Mouse (Mus musculus) Patski (cell line): Measurements from ENCODE around the gene Gm11437. TPM values are rescaled to one million over a fixed set of nuclear protein-coding genes. Genes with fewer than 3 reads are reported as not detected.

Source experiments
- ATAC-seq: fragments of 100-300 bp; one replicate; pipeline ENCODE4 v1.8.0; 2021
- CTCF ChIA-PET: fragments of 350-600 bp; sonication (Branson Sonifier 250); formaldehyde crosslinking; loops from one replicate; lab custom pipeline; 2022; ENCODE audit warnings: inconsistent platforms; lab: Charles Lee
- POLR2A ChIA-PET: fragments of 350-600 bp; sonication (Branson Sonifier 250); formaldehyde crosslinking; loops from one replicate; lab custom pipeline; 2022; ENCODE audit warnings: antibody characterized with exemption, inconsistent platforms; lab: Charles Lee
- DNase-seq: peaks from one replicate; pipeline ENCODE4 v3.0.0-alpha.2; 2011; ENCODE audit warnings: low read depth, low spot score
- H3K27me3 ChIP-seq: fragments of 371-371 bp; one replicate; pipeline ENCODE4 v1.5.1; 2021
- CTCF ChIP-seq: fragments of 100-300 bp; IDR thresholded peaks from one replicate; pipeline ENCODE4 v1.5.1; 2021
- in situ Hi-C: fragments of 300-500 bp; cut with MboI; formaldehyde crosslinking; loops from 3 replicates; pipeline ENCODE4 v1.11.1; 2018; ENCODE audit warnings: low pct_unique_long_range_greater_than_20kb, mixed read lengths
- polyA plus RNA-seq: library from polyadenylated mRNA; unstranded; gene quantifications from one replicate; pipeline ENCODE4 v1.2.3, GENCODE M21; 2021

Gene Gm11437
- polyA plus RNA-seq, 1 experiment from 2014 or later = not detected

GRCm38 (mm10) chr11:84179226-84179953, 12.1 kb upstream of the Gm11437 start:
- peak; percentile 77 for TF ChIP-seq CTCF
- POLR2A ChIA-PET = no interaction called here
- no peaks in the 10 kb centered on the region for H3K27me3 ChIP-seq
- peak; percentile 91 for ATAC-seq
- CTCF ChIA-PET = interaction anchor here (1.2 to 3.0 kb wide), 3 partner anchors 11 to 58 kb away, joined by 3 to 9 read pairs (median 4); no protein-coding TSS in a partner anchor
- DNase-seq = peak; percentile 58
- in situ Hi-C loops = no loop called here

GRCm38 (mm10) chr11:84178571-84178970, 11.3 kb upstream of the Gm11437 start:
- DNase-seq = no peak
- ATAC-seq = no peak
- ChIA-PET CTCF (interaction anchor here (1.2 to 3.0 kb wide), 3 partner anchors 10 to 59 kb away, joined by 3 to 9 read pairs (median 4); no protein-coding TSS in a partner anchor), POLR2A (no interaction called here)
- no peak for TF ChIP-seq CTCF
- in situ Hi-C loops = no loop called here
- H3K27me3 ChIP-seq = no peaks in the 10 kb centered on the region

DNA sequence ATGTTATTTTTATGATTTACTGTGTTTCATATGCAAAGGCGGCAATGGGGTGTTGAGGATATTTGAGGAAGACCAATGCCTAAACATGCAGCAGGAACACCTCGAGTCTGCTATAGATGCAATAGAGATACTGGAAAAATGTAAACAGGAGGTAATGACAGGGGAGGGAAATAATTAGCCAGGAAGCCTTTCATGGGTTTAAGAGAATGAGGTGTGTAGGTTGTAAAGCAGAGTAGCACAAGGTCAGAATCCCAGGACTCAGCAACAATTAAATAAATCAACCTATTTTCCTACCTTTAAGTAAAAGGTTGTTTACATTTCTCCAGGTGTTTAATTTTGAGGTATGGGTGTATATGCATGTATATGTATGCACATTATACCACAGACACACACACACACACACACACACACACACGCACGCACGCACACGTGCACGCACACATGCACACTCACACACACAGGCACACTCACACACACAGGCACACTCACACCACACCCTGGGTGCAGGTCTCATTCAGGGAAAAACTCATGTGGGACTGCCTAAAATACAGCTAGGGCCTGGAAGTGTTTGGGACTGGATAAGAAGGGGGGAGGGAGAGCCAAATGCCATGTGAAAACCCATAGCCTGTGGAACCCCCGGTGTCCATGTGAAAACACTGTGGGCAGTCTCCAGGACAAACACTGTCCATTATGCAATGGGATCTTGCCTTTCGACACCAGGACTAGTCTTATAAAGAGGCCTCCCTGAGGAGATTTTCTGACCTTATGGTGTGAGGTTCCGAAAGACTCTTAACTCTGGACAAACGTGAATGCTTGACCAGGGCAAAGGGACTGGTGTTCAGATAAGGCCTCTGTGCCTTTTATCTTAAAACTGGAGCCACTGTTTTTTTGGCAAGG, 5.5 kb upstream of the Gm11437 start:
- in situ Hi-C loops = no loop called here
- DNase-seq (no peak), ATAC-seq (no peak)
- POLR2A ChIA-PET = no interaction called here
- TF ChIP-seq CTCF = no peak
- H3K27me3 ChIP-seq = no peaks in the 10 kb centered on the region
- CTCF ChIA-PET = no interaction called here

DNA sequence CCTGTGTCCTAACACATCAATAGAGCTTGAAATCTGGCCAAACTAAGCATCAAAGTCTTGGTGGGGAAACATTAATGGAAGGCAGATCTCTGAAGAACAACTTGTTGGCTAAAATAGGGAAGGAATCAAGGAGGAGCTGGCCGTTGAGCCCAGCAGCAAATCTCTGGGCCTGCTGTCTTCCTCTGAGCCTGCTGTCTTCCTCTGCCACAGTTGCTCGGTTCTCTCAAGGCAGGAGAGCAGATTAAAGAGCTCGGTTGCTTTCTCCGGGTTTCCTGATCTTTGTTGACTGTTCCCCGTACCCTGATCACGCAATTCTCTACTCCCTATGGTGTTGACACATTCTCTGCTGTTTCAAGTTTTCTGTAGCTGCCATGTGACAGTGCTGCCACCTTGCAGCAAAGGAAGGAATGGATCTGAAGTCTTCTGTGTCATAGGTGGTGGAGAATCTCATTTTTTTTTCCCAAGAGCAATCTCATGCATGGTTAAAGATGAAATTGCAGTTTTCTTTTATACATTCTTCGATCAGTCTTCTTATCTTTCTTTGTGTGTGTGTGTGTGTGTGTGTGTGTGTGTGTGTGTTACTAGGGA, 1.5 kb upstream of the Gm11437 start:
- CTCF ChIA-PET = interaction anchor here (1.0 to 1.4 kb wide), 6 partner anchors 10 to 106 kb away, joined by 3 to 9 read pairs (median 4); no protein-coding TSS in a partner anchor
- in situ Hi-C loops = no loop called here
- ATAC-seq = peak; percentile 57

GRCm38 (mm10) chr11:84164561-84164960, 2.7 kb downstream of the Gm11437 start:
- TF ChIP-seq CTCF = no peak
- DNase-seq (no peak), ATAC-seq (no peak)
- POLR2A ChIA-PET = no interaction called here
- no peaks in the 10 kb centered on the region for H3K27me3 ChIP-seq
- CTCF ChIA-PET = interaction anchor here (0.8 kb wide), 1 partner anchor 22 kb away, joined by 3 read pairs; no protein-coding TSS in a partner anchor
- in situ Hi-C loops = no loop called here

More for the DNA sequence above, 1.5 kb upstream of the Gm11437 start:
- no peaks in the 10 kb centered on the region for H3K27me3 ChIP-seq
- no peak for DNase-seq
- TF ChIP-seq CTCF = peak; percentile 80
- POLR2A ChIA-PET = no interaction called here

DNA sequence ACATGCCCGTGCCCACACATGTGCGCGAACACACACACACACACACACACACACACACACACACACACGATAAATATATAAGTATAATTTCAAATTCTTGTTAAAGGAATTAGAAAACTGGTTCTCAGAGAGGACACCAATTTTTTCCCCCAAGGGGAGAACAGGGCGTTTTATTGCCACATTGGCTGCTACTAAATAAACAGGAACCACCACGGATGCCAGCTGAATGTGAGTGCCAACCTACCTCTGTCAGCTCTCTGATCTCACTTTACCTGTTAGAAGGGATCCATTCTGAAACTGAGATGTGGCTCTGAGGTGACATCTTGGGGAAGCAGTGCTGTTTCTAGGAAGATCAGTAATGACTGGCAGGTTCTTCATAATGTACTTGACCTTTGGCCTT, 3.2 kb downstream of the Gm11437 start:
- ATAC-seq (no peak), DNase-seq (no peak)
- ChIA-PET CTCF (interaction anchor here (0.8 kb wide), 1 partner anchor 22 kb away, joined by 3 read pairs; no protein-coding TSS in a partner anchor), POLR2A (no interaction called here)
- H3K27me3 ChIP-seq = no peaks in the 10 kb centered on the region
- in situ Hi-C loops = no loop called here
- TF ChIP-seq CTCF = no peak

DNA sequence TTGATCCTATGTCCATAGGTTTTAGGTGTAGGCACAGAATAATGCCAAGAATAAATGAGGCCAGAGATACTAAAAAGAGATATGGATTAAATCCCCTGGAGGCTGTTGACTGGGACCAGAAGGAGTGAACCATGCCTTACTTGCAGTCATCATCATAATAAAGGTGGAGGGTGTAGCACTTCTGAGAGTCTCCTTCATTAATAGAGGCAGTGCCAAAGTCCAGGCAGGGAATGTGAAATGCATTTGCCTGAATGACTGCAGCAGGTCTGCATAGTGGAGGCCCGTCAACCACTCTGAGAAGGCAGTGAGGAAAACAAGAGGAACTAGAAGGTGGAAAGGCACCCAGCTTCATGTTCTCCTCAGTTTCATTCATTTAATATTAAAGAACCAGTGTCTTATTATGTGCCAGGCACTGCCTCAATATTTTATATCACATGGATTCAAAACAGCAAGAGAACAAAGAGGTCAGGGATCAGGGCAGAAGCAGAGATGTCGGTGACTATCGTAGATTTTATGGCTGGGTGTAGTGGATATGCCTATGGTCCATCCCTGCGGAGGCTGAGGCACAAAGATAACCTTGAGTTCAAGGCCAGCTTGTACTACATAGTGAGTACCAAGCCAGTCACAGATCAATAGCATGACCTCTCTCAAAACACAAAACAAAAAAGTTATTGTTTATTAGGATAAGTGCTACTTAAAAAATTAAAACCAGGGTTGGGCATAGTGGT, 10.6 kb downstream of the Gm11437 start:
- no peak for TF ChIP-seq CTCF
- no peaks in the 10 kb centered on the region for H3K27me3 ChIP-seq
- ATAC-seq (no peak), DNase-seq (no peak)
- in situ Hi-C loops = no loop called here
- ChIA-PET CTCF (no interaction called here), POLR2A (interaction anchor here (0.7 kb wide), 1 partner anchor 24 kb away, joined by 3 read pairs; no protein-coding TSS in a partner anchor)

DNA sequence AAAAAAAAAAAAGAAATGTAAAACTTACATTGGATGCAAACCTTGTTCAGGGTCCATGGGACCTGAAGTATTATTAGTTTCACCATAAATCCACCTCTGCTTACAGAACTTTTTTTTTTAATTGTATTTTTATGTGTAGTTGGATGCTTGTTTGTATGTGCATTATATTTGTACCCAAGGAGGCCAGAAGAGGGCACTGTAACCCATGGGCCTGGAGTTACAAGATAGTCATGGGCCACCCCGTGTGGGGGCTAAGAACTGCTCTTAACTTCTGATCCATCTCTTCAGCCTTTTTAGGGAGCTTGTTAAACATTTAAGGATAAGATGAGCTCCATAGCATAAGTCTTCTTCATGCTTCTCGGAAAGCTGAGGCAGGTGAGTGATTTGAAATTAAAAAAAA, 16.4 kb downstream of the Gm11437 start:
- no peaks in the 10 kb centered on the region for H3K27me3 ChIP-seq
- no peak for ATAC-seq
- in situ Hi-C loops = no loop called here

GRCm38 (mm10) chr11:84146081-84146480, 21.2 kb downstream of the Gm11437 start:
- CTCF ChIA-PET = interaction anchor here (1.2 kb wide), 1 partner anchor 22 kb away, joined by 4 read pairs; no protein-coding TSS in a partner anchor
- POLR2A ChIA-PET = no interaction called here

More for the DNA sequence above, 16.4 kb downstream of the Gm11437 start:
- CTCF ChIA-PET = no interaction called here
- DNase-seq = no peak
- peak; percentile 55 for TF ChIP-seq CTCF
- POLR2A ChIA-PET = no interaction called here

More at GRCm38 (mm10) chr11:84146081-84146480, 21.2 kb downstream of the Gm11437 start:
- in situ Hi-C loops = loop anchor here (10.0 kb wide), 1 partner anchor 669 kb away; the partner anchor contains the start of gene Mrm1
- TF ChIP-seq CTCF = no peak
- no peak for ATAC-seq
- H3K27me3 ChIP-seq = no peaks in the 10 kb centered on the region
- DNase-seq = no peak
